Mouse (Mus musculus): ENCODE results near the gene Pkig. TPM values are rescaled to one million over a fixed set of nuclear protein-coding genes. Genes with fewer than 3 reads are reported as not detected.

Pkig gene
- total RNA-seq, 1 experiment, result 14.8 TPM

DNA sequence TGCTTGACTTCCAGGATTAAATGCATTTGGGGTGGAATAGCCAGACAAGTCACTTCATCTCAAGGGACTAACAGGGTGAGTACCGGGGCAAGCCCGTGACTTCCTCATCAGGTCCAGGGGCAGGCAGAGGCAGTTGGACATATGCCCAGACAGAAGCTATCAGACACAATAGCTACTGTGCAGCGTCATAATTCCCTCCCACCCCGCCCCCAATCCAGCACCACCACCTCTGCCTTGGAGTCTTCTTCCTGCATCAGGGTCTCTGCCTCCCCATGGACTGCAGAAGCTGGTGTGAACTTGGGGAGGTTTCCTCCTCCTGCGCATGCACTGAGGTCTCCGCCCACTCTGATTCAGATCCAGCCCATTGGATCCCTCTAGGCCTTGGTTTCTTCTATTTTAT lies 77.8 kb downstream of the Pkig start:
- Histone ChIP-seq H3K4me3 (ENCODE audit: insufficient read depth in 1 of 2, low read depth in 1 of 2, low read length in 2 of 2, poor library complexity in 1 of 2, severe bottlenecking in 1 of 2) (no peak overlapping the region), H3K27ac (ENCODE audit: insufficient read depth, low read depth, low read length, poor library complexity, severe bottlenecking) (no peak overlapping the region), H3K36me3 (ENCODE audit: control insufficient read depth, insufficient read depth, low read length, poor library complexity, severe bottlenecking) (peaks cover 9% of the 10 kb centered on the region; the same call in 1 of the 2 replicates), H3K9me3 (ENCODE audit: control insufficient read depth, insufficient read depth, low read depth, low read length) (no peaks in the 10 kb centered on the region), H3K4me1 (ENCODE audit: control insufficient read depth in 2 of 2, insufficient read depth in 2 of 2, low read length in 2 of 2, poor library complexity in 1 of 2) (no peaks in the 10 kb centered on the region; a peak in 1 of 4 replicates), H3K9ac (ENCODE audit: insufficient read depth, low read depth, low read length, poor library complexity, severe bottlenecking) (no peak overlapping the region)
- DNase-seq (ENCODE audit: low read depth, low spot score), result no peak
- no peak for TF ChIP-seq MAFK (IDR thresholded peaks at IDR 0.05; ENCODE audit: insufficient read depth, low read depth, low read length)
- TF ChIP-seq ZNF384 (IDR thresholded peaks at IDR 0.05; ENCODE audit: low read depth, low read length), result no peak
- no peak for TF ChIP-seq CHD2 (IDR thresholded peaks at IDR 0.05; ENCODE audit: low read depth, low read length)
- no peak for TF ChIP-seq HCFC1 (IDR thresholded peaks at IDR 0.05; ENCODE audit: borderline replicate concordance, insufficient read depth, low read length)
- no peak for TF ChIP-seq ZC3H11A (IDR thresholded peaks at IDR 0.05; ENCODE audit: borderline replicate concordance, low read depth, low read length)
- in situ Hi-C loops (cut with MboI; ENCODE audit: low sequenced_read_pairs in 2 of 2, unreplicated experiment in 2 of 2), result no loop called here

- TF ChIP-seq CHD2 (IDR thresholded peaks at IDR 0.05; ENCODE audit: low read depth, low read length) (no peak), ZNF384 (IDR thresholded peaks at IDR 0.05; ENCODE audit: low read depth, low read length) (no peak), ZC3H11A (IDR thresholded peaks at IDR 0.05; ENCODE audit: borderline replicate concordance, low read depth, low read length) (no peak), MAFK (IDR thresholded peaks at IDR 0.05; ENCODE audit: insufficient read depth, low read depth, low read length) (no peak), HCFC1 (IDR thresholded peaks at IDR 0.05; ENCODE audit: borderline replicate concordance, insufficient read depth, low read length) (no peak)
- H3K9ac ChIP-seq (ENCODE audit: insufficient read depth, low read depth, low read length, poor library complexity, severe bottlenecking), result no peak overlapping the region
- H3K9me3 ChIP-seq (ENCODE audit: control insufficient read depth, insufficient read depth, low read depth, low read length), result no peaks in the 10 kb centered on the region
- in situ Hi-C loops (cut with MboI; ENCODE audit: low sequenced_read_pairs in 2 of 2, unreplicated experiment in 2 of 2), result no loop called here
- DNase-seq (ENCODE audit: low read depth, low spot score), result no peak
- H3K4me3 ChIP-seq (ENCODE audit: insufficient read depth in 1 of 2, low read depth in 1 of 2, low read length in 2 of 2, poor library complexity in 1 of 2, severe bottlenecking in 1 of 2), result no peak overlapping the region
- H3K36me3 ChIP-seq (ENCODE audit: control insufficient read depth, insufficient read depth, low read length, poor library complexity, severe bottlenecking), result no peaks in the 10 kb centered on the region
- peaks cover 0 to 5% of the 10 kb centered on the region in 2 experiments; a peak in 2 of 4 replicates for H3K4me1 ChIP-seq (ENCODE audit: control insufficient read depth in 2 of 2, insufficient read depth in 2 of 2, low read length in 2 of 2, poor library complexity in 1 of 2)
- no peak overlapping the region for H3K27ac ChIP-seq (ENCODE audit: insufficient read depth, low read depth, low read length, poor library complexity, severe bottlenecking)
Measured at GRCm38 (mm10) chr2:163742656-163743055, 84.5 kb downstream of the Pkig start.

- peaks cover 0 to 5% of the 10 kb centered on the region in 2 experiments; a peak in 2 of 4 replicates for H3K4me1 ChIP-seq (ENCODE audit: control insufficient read depth in 2 of 2, insufficient read depth in 2 of 2, low read length in 2 of 2, poor library complexity in 1 of 2)
- DNase-seq (ENCODE audit: low read depth, low spot score), result no peak
- no peak overlapping the region for H3K4me3 ChIP-seq (ENCODE audit: insufficient read depth in 1 of 2, low read depth in 1 of 2, low read length in 2 of 2, poor library complexity in 1 of 2, severe bottlenecking in 1 of 2)
- H3K9ac ChIP-seq (ENCODE audit: insufficient read depth, low read depth, low read length, poor library complexity, severe bottlenecking), result no peak overlapping the region
- H3K9me3 ChIP-seq (ENCODE audit: control insufficient read depth, insufficient read depth, low read depth, low read length), result no peaks in the 10 kb centered on the region
- no peak overlapping the region for H3K27ac ChIP-seq (ENCODE audit: insufficient read depth, low read depth, low read length, poor library complexity, severe bottlenecking)
- H3K36me3 ChIP-seq (ENCODE audit: control insufficient read depth, insufficient read depth, low read length, poor library complexity, severe bottlenecking), result no peaks in the 10 kb centered on the region
- in situ Hi-C loops (cut with MboI; ENCODE audit: low sequenced_read_pairs in 2 of 2, unreplicated experiment in 2 of 2), result no loop called here
- TF ChIP-seq ZC3H11A (IDR thresholded peaks at IDR 0.05; ENCODE audit: borderline replicate concordance, low read depth, low read length) (no peak), CHD2 (IDR thresholded peaks at IDR 0.05; ENCODE audit: low read depth, low read length) (no peak), ZNF384 (IDR thresholded peaks at IDR 0.05; ENCODE audit: low read depth, low read length) (no peak), MAFK (IDR thresholded peaks at IDR 0.05; ENCODE audit: insufficient read depth, low read depth, low read length) (no peak), HCFC1 (IDR thresholded peaks at IDR 0.05; ENCODE audit: borderline replicate concordance, insufficient read depth, low read length) (no peak)
Measured at GRCm38 (mm10) chr2:163743357-163743756, 85.2 kb downstream of the Pkig start.

- in situ Hi-C loops (cut with MboI; ENCODE audit: low sequenced_read_pairs in 2 of 2, unreplicated experiment in 2 of 2), result no loop called here
- no peaks in the 10 kb centered on the region for H3K36me3 ChIP-seq (ENCODE audit: control insufficient read depth, insufficient read depth, low read length, poor library complexity, severe bottlenecking)
Measured at GRCm38 (mm10) chr2:163744801-163745570, 86.8 kb downstream of the Pkig start.

More at GRCm38 (mm10) chr2:163744801-163745570, 86.8 kb downstream of the Pkig start:
- Histone ChIP-seq H3K9me3 (ENCODE audit: control insufficient read depth, insufficient read depth, low read depth, low read length) (no peaks in the 10 kb centered on the region), H3K4me1 (ENCODE audit: control insufficient read depth in 2 of 2, insufficient read depth in 2 of 2, low read length in 2 of 2, poor library complexity in 1 of 2) (peaks cover 0 to 7% of the 10 kb centered on the region in 2 experiments; a peak in 2 of 4 replicates), H3K4me3 (ENCODE audit: insufficient read depth in 1 of 2, low read depth in 1 of 2, low read length in 2 of 2, poor library complexity in 1 of 2, severe bottlenecking in 1 of 2) (no peak overlapping the region), H3K9ac (ENCODE audit: insufficient read depth, low read depth, low read length, poor library complexity, severe bottlenecking) (no peak overlapping the region), H3K27ac (ENCODE audit: insufficient read depth, low read depth, low read length, poor library complexity, severe bottlenecking) (no peak overlapping the region)
- no peak for DNase-seq (ENCODE audit: low read depth, low spot score)
- no peak for TF ChIP-seq HCFC1 (IDR thresholded peaks at IDR 0.05; ENCODE audit: borderline replicate concordance, insufficient read depth, low read length)
- no peak for TF ChIP-seq ZNF384 (IDR thresholded peaks at IDR 0.05; ENCODE audit: low read depth, low read length)
- no peak for TF ChIP-seq MAFK (IDR thresholded peaks at IDR 0.05; ENCODE audit: insufficient read depth, low read depth, low read length)
- no peak for TF ChIP-seq ZC3H11A (IDR thresholded peaks at IDR 0.05; ENCODE audit: borderline replicate concordance, low read depth, low read length)
- TF ChIP-seq CHD2 (IDR thresholded peaks at IDR 0.05; ENCODE audit: low read depth, low read length), result no peak
